ENCODE assay signal across 24 mouse cellular contexts in the genomic region with DNA sequence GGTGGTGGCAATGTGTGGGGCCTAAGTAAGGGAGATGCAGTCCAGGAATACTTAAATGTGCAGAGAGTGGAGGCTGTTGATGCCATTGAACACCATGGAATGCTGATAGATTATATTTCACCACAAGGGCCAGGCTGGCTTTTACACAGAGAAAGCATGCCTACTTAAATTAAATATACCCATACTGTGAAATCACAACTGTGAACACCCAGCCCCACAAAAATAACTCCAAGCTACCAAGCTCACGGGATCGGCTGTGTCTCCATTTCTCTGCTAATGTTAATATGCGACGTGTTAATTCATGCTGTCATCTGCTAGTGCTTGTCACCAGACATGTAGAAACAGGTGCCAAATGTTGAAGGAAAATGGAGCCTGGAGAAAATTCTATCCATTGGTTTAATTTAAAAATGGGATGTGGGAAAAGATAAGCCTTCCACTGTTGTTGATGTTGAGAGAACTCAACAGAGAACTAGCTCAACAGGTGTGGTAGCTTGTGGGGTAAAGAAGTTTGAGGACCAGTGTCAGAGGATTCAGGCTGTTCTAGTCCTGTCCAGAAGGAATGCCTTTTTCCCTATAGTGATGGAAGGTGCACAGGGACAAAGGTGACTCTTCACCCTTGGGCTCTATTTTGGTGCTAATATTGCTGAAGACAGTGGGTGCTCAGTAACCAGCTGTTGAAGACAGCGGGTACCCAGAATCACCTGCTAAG.
DNase-seq lines count a peak whose midpoint lies in the region; ATAC-seq lines count a peak whose summit lies in the region.
"Had no signal": no experiment of that assay in that cellular context is flagged by ENCODE, and none has a peak within 500 bp of the region (broad histone marks: within the 10 kb centered on the region; RNA-seq: fewer than 3 reads in every experiment).

No protein-coding gene starts in this region.

- ATAC-seq in forebrain, embryonic 15.5 days (replicated peaks): peak; percentile 82
- ATAC-seq in forebrain, embryonic 11.5 days (replicated peaks; ENCODE audit: low FRiP score): no peak
- ATAC-seq in forebrain, embryonic 16.5 days: peak; percentile 83
- ATAC-seq in limb, embryonic 15.5 days (ENCODE audit: insufficient number of reproducible peaks, low FRiP score, low TSS enrichment, low read depth): peak; percentile 83; the same call in 1 of the 2 replicates
- ATAC-seq in liver, embryonic 12.5 days: no peak
- ATAC-seq: midbrain, embryonic 15.5 days had no signal

- H3K27me3 ChIP-seq in forebrain, embryonic 15.5 days: no peaks in the 10 kb centered on the region
- no peaks in the 10 kb centered on the region for H3K27me3 ChIP-seq in forebrain, embryonic 11.5 days (ENCODE audit: control insufficient read depth, insufficient read depth, low read length)
- no peaks in the 10 kb centered on the region for H3K27me3 ChIP-seq in forebrain, embryonic 16.5 days (replicated peaks; ENCODE audit: control insufficient read depth, insufficient read depth, low read length)
- no peaks in the 10 kb centered on the region for H3K27me3 ChIP-seq in limb, embryonic 15.5 days
- H3K27me3 ChIP-seq in liver, embryonic 12.5 days (replicated peaks): no peaks in the 10 kb centered on the region
- H3K27me3 ChIP-seq: CH12.LX; heart, embryonic 13.5 days; liver, embryonic 15.5 days; lung, embryonic 15.5 days; megakaryocyte, embryonic 14.5 days; midbrain, embryonic 15.5 days; neural tube, embryonic 13.5 days had no signal

- 69% methylated on average over 5 of the region's 5 CpGs for WGBS in forebrain, embryonic 15.5 days
- WGBS in forebrain, embryonic 11.5 days: 90% methylated on average over 5 of the region's 5 CpGs
- 71% methylated on average over 5 of the region's 5 CpGs for WGBS in forebrain, embryonic 16.5 days
- 65% methylated on average over 5 of the region's 5 CpGs for WGBS in limb, embryonic 15.5 days
- 86% methylated on average over 5 of the region's 5 CpGs for WGBS in liver, embryonic 12.5 days (ENCODE audit: insufficient replicate concordance)

- DNase-seq in forebrain, embryonic 11.5 days (ENCODE audit: low spot score): no peak
- DNase-seq in brain, embryonic 18.5 days (ENCODE audit: low read depth, low spot score): peak; percentile 16
- no peak for DNase-seq in Muller cell, postnatal 12 days (ENCODE audit: inconsistent ontology term)
- DNase-seq: adrenal gland, postnatal 10 days; cerebellum, adult 9-10 months; gastrocnemius, postnatal 14 days; heart, adult 18-20 months; heart, postnatal 14 days; kidney, adult 11 months; left cerebral cortex, postnatal 4 days; lung, postnatal 36 days; thymus, postnatal 14 days had no signal

- no peak overlapping the region for H3K4me2 ChIP-seq in forebrain, embryonic 15.5 days (replicated peaks)
- no peak overlapping the region for H3K4me2 ChIP-seq in forebrain, embryonic 11.5 days (ENCODE audit: low read depth, low read length, severe bottlenecking)
- no peak overlapping the region for H3K4me2 ChIP-seq in forebrain, embryonic 16.5 days (ENCODE audit: low read length)
- no peak overlapping the region for H3K4me2 ChIP-seq in limb, embryonic 15.5 days
- H3K4me2 ChIP-seq in liver, embryonic 12.5 days: no peak overlapping the region
- H3K4me2 ChIP-seq: heart, embryonic 13.5 days; liver, embryonic 15.5 days; lung, embryonic 15.5 days; midbrain, embryonic 15.5 days; neural tube, embryonic 13.5 days had no signal

- no peak overlapping the region for H3K4me3 ChIP-seq in forebrain, embryonic 15.5 days
- no peak overlapping the region for H3K4me3 ChIP-seq in forebrain, embryonic 11.5 days (ENCODE audit: low read depth, low read length)
- H3K4me3 ChIP-seq in forebrain, embryonic 16.5 days (replicated peaks; ENCODE audit: low read length): no peak overlapping the region
- H3K4me3 ChIP-seq in limb, embryonic 15.5 days: no peak overlapping the region
- no peak overlapping the region for H3K4me3 ChIP-seq in liver, embryonic 12.5 days
- H3K4me3 ChIP-seq: heart, embryonic 13.5 days; liver, embryonic 15.5 days; lung, embryonic 15.5 days; megakaryocyte, embryonic 14.5 days; midbrain, embryonic 15.5 days; neural tube, embryonic 13.5 days had no signal

- no peak overlapping the region for H3K9ac ChIP-seq in forebrain, embryonic 15.5 days (replicated peaks)
- no peak overlapping the region for H3K9ac ChIP-seq in forebrain, embryonic 11.5 days (ENCODE audit: low read length)
- H3K9ac ChIP-seq in forebrain, embryonic 16.5 days (replicated peaks; ENCODE audit: low read depth, low read length): no peak overlapping the region
- H3K9ac ChIP-seq in limb, embryonic 15.5 days: no peak overlapping the region
- no peak overlapping the region for H3K9ac ChIP-seq in liver, embryonic 12.5 days
- H3K9ac ChIP-seq: heart, embryonic 13.5 days; liver, embryonic 15.5 days; lung, embryonic 15.5 days; midbrain, embryonic 15.5 days; neural tube, embryonic 13.5 days had no signal

- no peak overlapping the region for H3K27ac ChIP-seq in forebrain, embryonic 15.5 days (replicated peaks)
- no peak overlapping the region for H3K27ac ChIP-seq in forebrain, embryonic 11.5 days (ENCODE audit: low read depth, low read length)
- H3K27ac ChIP-seq in forebrain, embryonic 16.5 days (ENCODE audit: low read length): no peak overlapping the region
- no peak overlapping the region for H3K27ac ChIP-seq in limb, embryonic 15.5 days
- H3K27ac ChIP-seq in liver, embryonic 12.5 days: no peak overlapping the region
- H3K27ac ChIP-seq: heart, embryonic 13.5 days; liver, embryonic 15.5 days; lung, embryonic 15.5 days; midbrain, embryonic 15.5 days; neural tube, embryonic 13.5 days had no signal

- no peaks in the 10 kb centered on the region for H3K36me3 ChIP-seq in forebrain, embryonic 15.5 days
- H3K36me3 ChIP-seq in forebrain, embryonic 11.5 days (ENCODE audit: control insufficient read depth, insufficient read depth, low read length): no peaks in the 10 kb centered on the region
- no peaks in the 10 kb centered on the region for H3K36me3 ChIP-seq in forebrain, embryonic 16.5 days (ENCODE audit: control insufficient read depth, insufficient read depth)
- no peaks in the 10 kb centered on the region for H3K36me3 ChIP-seq in limb, embryonic 15.5 days
- no peaks in the 10 kb centered on the region for H3K36me3 ChIP-seq in liver, embryonic 12.5 days
- H3K36me3 ChIP-seq: G1E; heart, embryonic 13.5 days; liver, embryonic 15.5 days; lung, embryonic 15.5 days; midbrain, embryonic 15.5 days; neural tube, embryonic 13.5 days had no signal

- H3K4me1 ChIP-seq in forebrain, embryonic 15.5 days: peaks cover 4% of the 10 kb centered on the region; the same call in 1 of the 2 replicates
- no peaks in the 10 kb centered on the region for H3K4me1 ChIP-seq in forebrain, embryonic 11.5 days (replicated peaks; ENCODE audit: control insufficient read depth, insufficient read depth, low read length)
- 0 out of 2 replicates have a peak, but pooled peaks cover 2% of the 10 kb centered on the region for H3K4me1 ChIP-seq in forebrain, embryonic 16.5 days (replicated peaks; ENCODE audit: control insufficient read depth, insufficient read depth, low read length)
- no peaks in the 10 kb centered on the region for H3K4me1 ChIP-seq in limb, embryonic 15.5 days
- H3K4me1 ChIP-seq in liver, embryonic 12.5 days: no peaks in the 10 kb centered on the region
- H3K4me1 ChIP-seq: liver, embryonic 15.5 days; lung, embryonic 15.5 days; megakaryocyte, embryonic 14.5 days; midbrain, embryonic 15.5 days; neural tube, embryonic 13.5 days had no signal

- no peaks in the 10 kb centered on the region for H3K9me3 ChIP-seq in forebrain, embryonic 15.5 days
- no peaks in the 10 kb centered on the region for H3K9me3 ChIP-seq in forebrain, embryonic 11.5 days (ENCODE audit: control insufficient read depth, low read length)
- no peaks in the 10 kb centered on the region for H3K9me3 ChIP-seq in forebrain, embryonic 16.5 days (ENCODE audit: control insufficient read depth, low read length)
- H3K9me3 ChIP-seq in limb, embryonic 15.5 days: no peaks in the 10 kb centered on the region
- H3K9me3 ChIP-seq in liver, embryonic 12.5 days (replicated peaks): no peaks in the 10 kb centered on the region
- H3K9me3 ChIP-seq: G1E; liver, embryonic 15.5 days; lung, embryonic 15.5 days; midbrain, embryonic 15.5 days; neural tube, embryonic 13.5 days had no signal

Comparison
In these comparisons a context has a peak if more than half of its experiments do, and no peak if none do; other contexts are left out.
1. ATAC-seq: peak in forebrain, embryonic 15.5 days (single experiment), forebrain, embryonic 16.5 days (single experiment) and limb, embryonic 15.5 days (single experiment); none in forebrain, embryonic 11.5 days (single experiment) and liver, embryonic 12.5 days (single experiment).